Mouse (Mus musculus): ENCODE measurements around the gene Tagap. TPM values are rescaled to one million over a fixed set of nuclear protein-coding genes. Genes with fewer than 3 reads are reported as not detected.

The Tagap gene
- polyA plus RNA-seq (2012; fragmentation: generic; extraction: Trizol) = 1.0 TPM

- no peak within 1 kb of the TSS for H3ac ChIP-seq (ENCODE audit: control insufficient read depth, insufficient read length)
- no peaks in the 10 kb centered on the region for H3K79me2 ChIP-seq (ENCODE audit: control insufficient read depth, insufficient read depth)
- no peaks in the 10 kb centered on the region for H3K36me3 ChIP-seq (ENCODE audit: control insufficient read depth, insufficient read depth)
- H3K4me3 ChIP-seq = no peak within 1 kb of the TSS
- H3K27me3 ChIP-seq (ENCODE audit: control insufficient read depth, insufficient read depth, insufficient read length) = no peaks in the 10 kb centered on the region
- peak within 1 kb of the TSS; percentile 42 for H3K4me2 ChIP-seq (ENCODE audit: low read depth)
- TF ChIP-seq TCF3 (IDR thresholded peaks at IDR 0.05; ENCODE audit: insufficient read length, low read depth) (no peak), CEBPB (IDR thresholded peaks at IDR 0.05; ENCODE audit: insufficient read depth, poor library complexity, severe bottlenecking) (no peak), E2F4 (IDR thresholded peaks at IDR 0.05; ENCODE audit: insufficient read depth) (no peak)
Measured at GRCm38 (mm10) chr17:7925413-7926160, at the start of gene Tagap. Tagap (plus strand) TSS chr17:7926000.

DNA sequence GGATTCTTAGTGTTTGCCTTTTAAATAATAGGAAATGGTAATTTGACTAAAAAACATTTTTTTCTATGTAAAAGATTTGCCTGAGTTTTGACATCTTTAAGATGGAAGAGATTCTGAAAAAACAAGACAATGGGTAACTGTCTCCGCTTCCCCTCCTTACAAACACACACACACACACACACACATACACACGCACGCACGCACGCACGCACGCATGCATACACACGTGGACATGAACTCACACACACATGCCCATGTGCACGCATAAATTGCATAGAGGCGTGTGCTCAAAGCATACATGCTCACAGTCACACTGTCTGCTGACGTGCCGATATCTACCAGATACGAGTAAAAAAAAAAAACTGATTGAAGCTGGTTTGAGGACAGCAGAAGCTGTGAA lies 49.3 kb upstream of the Tagap start:
- TF ChIP-seq TCF3 (IDR thresholded peaks at IDR 0.05; ENCODE audit: insufficient read length, low read depth) = no peak
- TF ChIP-seq TCF12 (IDR thresholded peaks at IDR 0.05; ENCODE audit: insufficient read depth, poor library complexity, severe bottlenecking) = no peak
- TF ChIP-seq MYOD1 (IDR thresholded peaks at IDR 0.05; ENCODE audit: control insufficient read depth in 1 of 3, insufficient read length in 2 of 3, low read depth in 2 of 3) = no peak
- no peak for TF ChIP-seq SRF (IDR thresholded peaks at IDR 0.05; ENCODE audit: control insufficient read depth, insufficient read length, low read depth)
- no peak for TF ChIP-seq POLR2A (IDR thresholded peaks at IDR 0.05; ENCODE audit: insufficient read length, low read depth)
- no peak overlapping the region for H3K4me2 ChIP-seq (ENCODE audit: low read depth)

DNA sequence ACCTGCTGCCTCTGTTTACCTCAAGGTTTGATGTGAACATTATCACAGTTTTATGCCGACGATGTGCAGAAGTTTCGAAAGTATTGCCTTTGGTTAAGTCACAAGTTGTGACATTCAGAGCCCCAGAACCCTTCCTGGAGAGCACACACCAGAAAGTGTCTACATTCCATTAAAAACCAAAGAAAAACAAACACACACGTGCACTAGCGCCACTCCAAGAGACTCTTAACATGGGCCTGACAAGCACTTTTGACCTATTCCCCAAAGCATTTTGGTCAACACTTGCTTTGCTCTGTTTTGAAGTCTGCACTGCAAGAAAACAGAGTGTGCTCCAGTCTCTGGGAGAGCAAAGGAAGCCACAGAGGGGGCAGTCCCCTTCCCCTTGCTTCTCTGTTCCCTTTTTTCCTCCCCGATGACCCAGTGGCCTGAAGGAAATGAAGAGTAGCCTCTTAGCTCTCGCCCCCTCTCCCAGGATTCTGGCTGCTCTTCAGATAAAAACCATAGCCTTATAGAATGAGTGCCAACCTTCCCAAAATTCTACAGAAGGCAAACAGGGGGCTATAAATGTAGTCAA lies 48.5 kb upstream of the Tagap start:
- H3K4me3 ChIP-seq = no peak overlapping the region
- H3ac ChIP-seq (ENCODE audit: control insufficient read depth, insufficient read length) = no peak overlapping the region
- no peaks in the 10 kb centered on the region for H3K79me2 ChIP-seq (ENCODE audit: control insufficient read depth, insufficient read depth)
- H3K27me3 ChIP-seq (ENCODE audit: control insufficient read depth, insufficient read depth, insufficient read length) = no peaks in the 10 kb centered on the region
- H3K4me2 ChIP-seq (ENCODE audit: low read depth) = no peak overlapping the region
- TF ChIP-seq CEBPB (IDR thresholded peaks at IDR 0.05; ENCODE audit: insufficient read depth, poor library complexity, severe bottlenecking) = no peak
- no peaks in the 10 kb centered on the region for H3K36me3 ChIP-seq (ENCODE audit: control insufficient read depth, insufficient read depth)

More for the DNA sequence above, 49.3 kb upstream of the Tagap start:
- H3K4me3 ChIP-seq = no peak overlapping the region
- H3K79me2 ChIP-seq (ENCODE audit: control insufficient read depth, insufficient read depth) = no peaks in the 10 kb centered on the region
- no peak overlapping the region for H3ac ChIP-seq (ENCODE audit: control insufficient read depth, insufficient read length)
- H3K36me3 ChIP-seq (ENCODE audit: control insufficient read depth, insufficient read depth) = no peaks in the 10 kb centered on the region
- no peaks in the 10 kb centered on the region for H3K27me3 ChIP-seq (ENCODE audit: control insufficient read depth, insufficient read depth, insufficient read length)

- H3K79me2 ChIP-seq (ENCODE audit: control insufficient read depth, insufficient read depth) = no peaks in the 10 kb centered on the region
- H3K4me3 ChIP-seq = no peak overlapping the region
- no peaks in the 10 kb centered on the region for H3K36me3 ChIP-seq (ENCODE audit: control insufficient read depth, insufficient read depth)
- H3K27me3 ChIP-seq (ENCODE audit: control insufficient read depth, insufficient read depth, insufficient read length) = no peaks in the 10 kb centered on the region
- no peak overlapping the region for H3ac ChIP-seq (ENCODE audit: control insufficient read depth, insufficient read length)
- no peak overlapping the region for H3K4me2 ChIP-seq (ENCODE audit: low read depth)
- TF ChIP-seq POLR2AphosphoS2 (IDR thresholded peaks at IDR 0.05; ENCODE audit: insufficient read length, low read depth) (no peak), REST (IDR thresholded peaks at IDR 0.05; ENCODE audit: insufficient read depth, insufficient read length) (no peak), TCF3 (IDR thresholded peaks at IDR 0.05; ENCODE audit: insufficient read length, low read depth) (no peak), E2F4 (IDR thresholded peaks at IDR 0.05; ENCODE audit: insufficient read depth) (no peak), SRF (IDR thresholded peaks at IDR 0.05; ENCODE audit: control insufficient read depth, insufficient read length, low read depth) (no peak), TCF12 (IDR thresholded peaks at IDR 0.05; ENCODE audit: insufficient read depth, poor library complexity, severe bottlenecking) (no peak), MAX (IDR thresholded peaks at IDR 0.05; ENCODE audit: low read depth) (no peak)
Measured at GRCm38 (mm10) chr17:7877878-7878277, 47.9 kb upstream of the Tagap start.

- H3K79me2 ChIP-seq (ENCODE audit: control insufficient read depth, insufficient read depth) = no peaks in the 10 kb centered on the region
- no peak overlapping the region for H3K4me2 ChIP-seq (ENCODE audit: low read depth)
- no peaks in the 10 kb centered on the region for H3K27me3 ChIP-seq (ENCODE audit: control insufficient read depth, insufficient read depth, insufficient read length)
- TF ChIP-seq POLR2A (IDR thresholded peaks at IDR 0.05; ENCODE audit: insufficient read length, low read depth) (no peak), MYOG (IDR thresholded peaks at IDR 0.05; ENCODE audit: control insufficient read depth in 1 of 3, insufficient read depth in 1 of 3, insufficient read length in 2 of 3, low read depth in 2 of 3) (no peak), SRF (IDR thresholded peaks at IDR 0.05; ENCODE audit: control insufficient read depth, insufficient read length, low read depth) (no peak), REST (IDR thresholded peaks at IDR 0.05; ENCODE audit: insufficient read depth, insufficient read length) (no peak), MAX (IDR thresholded peaks at IDR 0.05; ENCODE audit: low read depth) (no peak), CEBPB (IDR thresholded peaks at IDR 0.05; ENCODE audit: insufficient read depth, poor library complexity, severe bottlenecking) (no peak), POLR2AphosphoS2 (IDR thresholded peaks at IDR 0.05; ENCODE audit: insufficient read length, low read depth) (no peak), TCF3 (IDR thresholded peaks at IDR 0.05; ENCODE audit: insufficient read length, low read depth) (no peak), E2F4 (IDR thresholded peaks at IDR 0.05; ENCODE audit: insufficient read depth) (no peak), USF1 (IDR thresholded peaks at IDR 0.05; ENCODE audit: low read depth) (no peak), MYOD1 (IDR thresholded peaks at IDR 0.05; ENCODE audit: control insufficient read depth in 1 of 3, insufficient read length in 2 of 3, low read depth in 2 of 3) (no peak), TCF12 (IDR thresholded peaks at IDR 0.05; ENCODE audit: insufficient read depth, poor library complexity, severe bottlenecking) (no peak)
- no peak overlapping the region for H3ac ChIP-seq (ENCODE audit: control insufficient read depth, insufficient read length)
- H3K36me3 ChIP-seq (ENCODE audit: control insufficient read depth, insufficient read depth) = no peaks in the 10 kb centered on the region
- H3K4me3 ChIP-seq = no peak overlapping the region
Measured at GRCm38 (mm10) chr17:7879529-7879928, 46.3 kb upstream of the Tagap start.

All from myocyte (in vitro differentiated cells).